Mouse (Mus musculus): ENCODE measurements around the gene Bcl9. TPM values are rescaled to one million over a fixed set of nuclear protein-coding genes. Genes with fewer than 3 reads are reported as not detected.

The Bcl9 gene
- total RNA-seq, 2 experiments from 2014 or later = 3.0 to 3.9 TPM

DNA sequence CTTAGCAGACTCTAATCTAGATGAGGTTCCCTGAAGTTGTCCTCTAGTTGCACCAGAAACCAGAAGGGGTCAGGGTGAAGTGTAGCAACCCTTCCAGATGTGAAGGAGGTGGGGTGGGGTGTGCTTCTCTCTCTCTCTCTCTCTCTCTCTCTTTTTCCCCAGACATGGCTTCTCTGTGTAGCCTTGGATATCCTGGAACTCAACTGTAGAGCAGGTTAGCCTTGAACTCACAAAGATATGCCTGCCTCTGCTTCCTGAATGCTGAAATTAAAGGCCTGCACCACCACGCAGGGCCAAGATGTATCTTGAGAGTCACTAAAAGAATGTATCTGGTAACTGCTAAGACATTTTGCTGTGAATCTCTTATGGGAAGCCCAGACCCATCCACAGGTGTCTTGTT, 140.4 kb downstream of the Bcl9 start:
- 0 out of 2 replicates have a peak overlapping the region, but pooled peaks have one; percentile 90 for H3K27ac ChIP-seq
- no peak for DNase-seq
- intact Hi-C loops (cut with DNase I) = loop anchor here (5.0 kb wide), 1 partner anchor 70 kb away; no protein-coding TSS in a partner anchor
- TF ChIP-seq CTCF (IDR thresholded peaks at IDR 0.05) = no peak
- peak overlapping the region; percentile 89; the same call in 1 of the 2 replicates for H3K4me3 ChIP-seq

GRCm38 (mm10) chr3:97156431-97156830, 141.3 kb downstream of the Bcl9 start:
- DNase-seq = no peak
- intact Hi-C loops (cut with DNase I) = loop anchor here (5.0 kb wide), 1 partner anchor 71 kb away; no protein-coding TSS in a partner anchor
- no peak overlapping the region for H3K4me3 ChIP-seq
- H3K27ac ChIP-seq = no peak overlapping the region
- no peak for TF ChIP-seq CTCF (IDR thresholded peaks at IDR 0.05)

Other genes starting within 250 kb of the Bcl9 start
- gene Acp6, start 139.1 kb downstream of the Bcl9 start, total RNA-seq (2021) = 10 to 100 TPM; 23.5 to 27.0 TPM
- not detected for gene Olfr1402, start 124.1 kb upstream of the Bcl9 start, total RNA-seq (2021)